Mouse (Mus musculus): ENCODE measurements around the gene Tnfsf14.

DNA sequence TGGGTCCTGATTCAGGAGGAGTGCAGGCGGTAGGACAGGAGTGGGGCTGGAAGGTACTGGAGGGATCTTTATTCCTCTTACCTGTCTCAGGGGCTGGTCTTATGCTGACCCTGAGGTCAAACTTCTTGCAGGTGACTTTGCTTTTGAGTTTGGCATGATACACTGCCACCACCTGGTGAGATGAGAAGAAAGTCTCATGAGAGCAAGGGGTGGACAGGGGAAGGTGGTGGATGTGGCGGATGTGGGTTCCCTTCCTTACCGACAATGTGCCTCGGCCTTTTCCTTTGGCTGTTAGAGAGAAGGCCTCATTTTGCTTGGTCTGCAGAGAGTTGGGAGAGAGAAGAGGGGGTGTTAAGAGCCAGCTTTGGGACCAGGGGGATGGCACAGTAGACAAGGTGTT lies 15.4 kb upstream of the Tnfsf14 start:
- TF ChIP-seq CTCF (IDR thresholded peaks at IDR 0.05; ENCODE audit: low read depth) (peak; percentile 43), EP300 (IDR thresholded peaks at IDR 0.05; ENCODE audit: low read depth) (no peak)

Data from liver, postnatal 0 days (tissue).